Mouse (Mus musculus) granulocyte monocyte progenitor cell, adult 5-6 weeks (primary cell): ENCODE measurements around the gene Afdn. TPM values are rescaled to one million over a fixed set of nuclear protein-coding genes. Genes with fewer than 3 reads are reported as not detected.
"Not testable (repeated sequence)": the region's sequence is repeated elsewhere in the genome, so short reads cannot be mapped to it uniquely, and the experiment has no call there.

Experiments used
- ATAC-seq: replicated peaks from 2 replicates; pipeline ENCODE4 v1.8.0; 2016; ENCODE audit warnings: mild to moderate bottlenecking, moderate TSS enrichment, inconsistent platforms; ENCODE audit not compliant: poor library complexity, severe bottlenecking
- total RNA-seq, 2 experiments: library from RNA; stranded (forward) in 1 of 2; stranded (reverse) in 1 of 2; fragments of 200-712, 200-1000 nt in 1 of 2; fragments of >200 nt in 1 of 2; fragmentation: Nextera tagmentation in 1 of 2; gene quantifications; 2 replicates each; pipeline ENCODE4 v1.2.3; 2014 to 2017

The Afdn gene
- total RNA-seq, 2 experiments from 2014 or later: 2.4 to 3.8 TPM

DNA sequence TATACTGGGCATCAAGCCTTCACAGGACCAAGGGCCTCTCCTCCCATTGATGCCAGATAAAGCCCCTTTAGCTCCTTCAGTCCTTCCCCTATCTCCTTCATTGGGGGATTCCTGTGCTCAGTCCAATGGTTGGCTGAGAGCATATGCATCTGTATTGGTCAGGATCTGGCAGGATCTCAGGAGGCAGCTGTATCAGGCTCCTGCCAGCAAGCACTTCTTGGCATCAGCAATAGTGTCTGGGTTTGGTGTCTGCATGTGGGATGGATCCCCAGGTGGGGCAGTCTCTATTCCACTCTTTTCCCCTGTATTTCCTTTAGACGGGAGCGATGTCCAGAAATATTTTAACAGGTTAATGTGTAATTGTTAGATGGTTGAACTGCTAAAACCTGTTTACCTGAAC, 4.6 kb downstream of the Afdn start:
- ATAC-seq: not testable (repeated sequence)

DNA sequence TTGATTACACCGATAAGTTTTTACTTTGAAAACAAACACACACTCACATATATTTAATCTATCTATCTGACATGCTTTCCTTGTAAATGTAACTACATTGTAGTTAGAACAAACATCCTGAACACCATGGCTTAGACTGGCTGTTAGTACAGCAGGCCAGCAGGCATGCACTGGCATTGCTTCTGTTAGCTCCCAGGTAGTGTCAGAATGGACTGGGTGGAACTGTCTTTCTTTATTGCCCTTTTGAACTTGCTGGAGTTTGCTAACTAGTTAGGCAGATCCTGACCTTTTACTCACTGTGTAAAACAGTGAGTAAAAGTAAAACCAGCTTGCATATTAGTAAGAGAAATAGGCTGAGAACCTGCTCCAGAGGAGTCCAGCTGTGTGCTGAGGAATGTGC, 8.2 kb downstream of the Afdn start:
- ATAC-seq: no peak

DNA sequence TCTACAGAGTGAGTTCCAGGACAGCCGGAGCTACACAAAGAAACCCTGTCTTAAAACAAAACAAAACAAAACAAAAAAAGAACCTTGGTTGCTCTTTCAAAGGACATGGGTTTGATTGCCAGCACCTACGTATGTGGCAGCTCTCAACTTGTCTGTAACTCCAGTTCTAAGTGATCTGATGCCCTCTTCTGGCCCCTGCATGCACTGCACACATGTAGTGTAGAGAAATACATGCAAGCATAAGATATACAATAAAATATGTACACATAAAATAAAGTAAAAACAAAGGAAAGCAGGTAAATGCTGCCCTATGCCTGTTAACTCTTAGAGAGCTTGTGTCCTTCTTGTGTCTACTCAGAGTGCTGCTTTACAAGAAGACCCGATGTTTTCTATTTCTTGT, 8.9 kb downstream of the Afdn start:
- peak; percentile 53; the same call in 1 of the 2 replicates for ATAC-seq

DNA sequence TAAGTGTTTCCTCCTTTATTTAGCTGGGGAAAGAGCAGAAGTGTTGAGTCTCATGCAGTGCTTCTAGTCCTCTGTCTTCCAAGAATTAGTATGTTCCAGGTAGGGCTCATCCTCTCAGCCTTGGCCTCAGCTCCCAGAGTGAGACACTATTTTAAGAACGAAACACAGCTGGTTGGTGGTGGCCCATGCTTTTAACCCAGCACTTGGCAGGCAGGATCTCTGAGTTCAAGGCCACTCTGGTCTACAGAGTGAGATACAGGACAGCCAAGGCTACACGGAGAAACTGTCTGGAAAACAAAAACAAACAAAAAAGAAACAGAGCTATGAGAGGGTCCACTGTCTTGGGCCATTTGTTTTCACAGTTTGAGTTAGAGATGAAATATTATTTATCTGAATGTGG, 17.3 kb downstream of the Afdn start:
- no peak for ATAC-seq

DNA sequence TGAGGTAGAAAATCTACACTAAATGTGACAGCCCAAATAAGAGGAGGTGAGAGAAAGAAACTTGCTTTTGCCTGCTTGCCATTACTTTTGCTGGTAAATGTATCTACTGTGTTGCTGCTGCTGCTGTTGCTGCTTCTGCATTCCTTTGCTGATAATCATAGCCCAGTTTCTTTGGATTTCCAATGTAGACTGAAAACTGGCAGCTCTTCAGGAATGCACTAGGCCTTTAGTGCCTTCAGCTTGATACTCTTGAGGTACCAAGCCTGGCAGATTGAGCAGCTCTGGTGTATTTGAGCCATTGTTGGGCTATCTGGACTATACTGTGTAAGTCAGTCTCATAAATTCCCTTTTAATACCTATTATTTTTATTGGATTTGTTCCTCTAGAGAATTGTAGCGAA, 18.5 kb downstream of the Afdn start:
- no peak for ATAC-seq

DNA sequence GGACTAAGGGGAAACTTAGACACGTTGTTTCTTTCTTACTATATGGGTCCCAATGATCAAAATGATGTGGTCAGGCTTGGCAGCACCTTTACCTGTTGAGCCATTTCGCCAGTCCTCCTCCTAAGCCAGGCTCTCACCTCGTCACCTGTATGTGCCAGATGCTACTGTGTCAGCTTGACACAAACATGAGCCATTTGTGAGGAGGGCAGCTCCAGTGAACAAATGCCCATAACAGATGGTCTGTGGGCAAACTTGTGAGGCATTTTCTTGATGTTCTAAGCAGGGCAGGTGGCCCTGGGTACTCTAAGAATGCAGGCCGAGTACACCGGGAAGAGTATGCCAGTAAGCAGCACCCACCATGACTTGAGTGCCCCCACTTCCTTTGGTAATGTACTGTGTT, 21.6 kb downstream of the Afdn start:
- no peak for ATAC-seq

DNA sequence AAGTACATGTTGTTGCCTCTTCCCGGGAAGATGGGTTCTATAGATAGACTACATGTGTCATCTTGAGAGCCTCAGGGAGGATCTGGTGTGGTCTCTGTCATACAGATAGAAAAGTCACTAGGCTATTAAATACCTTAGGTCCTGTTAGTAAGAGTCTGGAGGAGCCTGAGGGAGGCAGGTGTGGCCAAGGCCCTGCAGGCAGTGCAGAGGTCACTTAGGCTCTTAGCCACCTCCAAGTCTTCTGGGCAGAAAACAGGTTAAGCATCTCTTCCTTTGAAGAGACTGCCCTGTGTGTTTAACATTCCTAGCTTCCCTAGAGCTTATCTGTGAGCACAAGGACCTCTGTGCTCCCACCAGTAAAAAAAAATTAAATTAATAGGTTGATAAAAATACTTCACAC, 23.1 kb downstream of the Afdn start:
- ATAC-seq: no peak

DNA sequence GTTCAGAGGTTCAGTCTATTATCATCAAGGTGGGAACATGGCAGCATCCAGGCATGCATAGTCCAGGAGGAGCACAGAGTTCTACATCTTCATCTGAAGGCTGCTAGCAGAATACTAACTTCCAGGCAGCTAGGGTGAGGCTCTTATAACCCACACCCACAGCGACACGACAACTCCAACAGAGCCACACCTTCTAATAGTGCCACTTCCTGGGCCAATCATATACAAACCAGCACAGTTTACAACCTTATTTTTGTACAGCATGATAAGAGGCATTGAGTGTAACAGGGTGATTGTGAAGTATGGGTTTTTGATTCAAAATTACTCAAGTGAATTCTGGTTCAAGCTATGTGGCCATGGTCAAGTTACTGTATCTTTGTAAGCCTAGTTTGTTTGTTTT, 29.7 kb downstream of the Afdn start:
- ATAC-seq: not testable (repeated sequence)

DNA sequence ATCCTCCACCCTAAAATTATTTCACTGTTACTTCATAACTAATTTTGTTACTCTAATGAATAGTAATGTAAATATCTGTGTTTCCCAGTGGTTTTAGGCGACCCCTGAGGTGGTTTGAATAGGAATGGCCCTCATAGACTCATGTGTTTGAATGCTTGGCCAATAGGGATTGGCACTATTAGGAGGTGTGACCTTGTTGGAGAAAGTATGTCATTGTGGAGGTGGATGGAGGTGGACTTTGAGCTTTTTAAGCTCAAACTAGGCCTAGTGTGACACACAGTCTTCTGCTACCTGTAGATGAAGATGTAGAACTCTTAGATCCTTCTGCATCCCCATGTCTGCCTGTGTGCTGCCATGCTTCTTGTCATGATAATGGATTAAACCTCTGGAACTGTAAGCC, 37.4 kb downstream of the Afdn start:
- no peak for ATAC-seq

DNA sequence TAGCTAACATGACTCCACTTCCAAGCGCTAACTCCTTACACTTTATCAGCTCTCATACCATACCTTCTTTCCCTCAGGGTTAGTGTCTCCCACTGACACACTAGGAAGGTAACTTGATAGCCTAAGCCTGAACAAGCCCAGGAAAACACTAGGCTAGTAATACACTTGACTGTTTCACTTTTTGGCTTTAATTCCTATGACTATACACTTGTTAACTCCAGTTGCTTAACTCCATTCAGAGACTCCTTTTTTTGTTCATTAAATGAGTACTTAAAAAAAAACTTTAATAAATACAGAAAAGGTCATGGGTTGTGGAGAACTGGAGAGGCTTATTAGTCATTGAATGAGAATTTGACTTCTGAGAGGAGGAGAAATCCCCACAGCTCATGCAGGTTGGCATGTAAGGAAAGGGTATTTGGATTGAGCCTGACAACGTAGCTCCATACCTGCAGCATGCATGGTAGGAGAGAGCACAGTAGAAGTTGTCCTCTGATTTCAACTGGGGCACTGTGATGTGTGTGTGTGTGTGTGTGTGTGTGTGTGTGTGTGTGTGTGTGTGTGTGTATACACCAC, 42.6 kb downstream of the Afdn start:
- no peak for ATAC-seq

DNA sequence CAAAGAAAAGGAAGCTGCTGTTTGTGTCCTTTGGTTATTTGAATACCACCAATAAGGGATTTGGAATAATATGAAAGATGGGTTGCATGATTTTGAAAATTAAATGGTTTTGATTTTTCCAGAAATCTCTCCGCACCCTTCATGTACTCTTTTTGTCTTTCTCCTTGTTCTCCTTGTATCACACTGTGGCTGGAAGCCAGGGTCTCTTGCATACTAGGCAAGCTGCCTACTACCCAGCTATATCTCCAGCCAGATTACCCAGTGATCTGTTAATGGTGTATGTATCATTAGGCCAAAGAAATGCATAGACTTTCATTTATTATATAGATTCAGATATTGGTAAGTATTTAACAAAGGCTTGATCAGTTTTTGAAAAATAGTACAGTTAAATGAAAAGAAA, 45.7 kb downstream of the Afdn start:
- ATAC-seq: no peak

DNA sequence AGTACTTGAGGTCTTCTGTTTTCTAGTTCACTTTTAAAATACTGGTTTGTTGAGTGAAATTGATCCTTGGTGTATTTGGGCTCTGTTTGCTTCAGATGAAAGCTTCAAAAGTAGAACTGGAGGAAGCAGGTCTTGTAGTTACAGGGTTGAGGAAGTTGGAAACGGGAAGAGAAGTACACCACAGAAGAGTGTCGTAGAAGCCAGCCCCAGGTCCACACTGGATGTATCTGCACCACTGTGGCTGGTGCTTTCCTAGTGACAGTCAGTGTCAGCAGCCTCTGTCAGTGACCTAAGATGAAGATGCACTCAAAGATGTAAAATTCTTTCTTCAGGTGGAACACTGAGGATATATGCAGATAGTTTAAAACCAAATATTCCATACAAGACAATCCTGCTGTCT, 57.5 kb downstream of the Afdn start:
- peak; percentile 80 for ATAC-seq

DNA sequence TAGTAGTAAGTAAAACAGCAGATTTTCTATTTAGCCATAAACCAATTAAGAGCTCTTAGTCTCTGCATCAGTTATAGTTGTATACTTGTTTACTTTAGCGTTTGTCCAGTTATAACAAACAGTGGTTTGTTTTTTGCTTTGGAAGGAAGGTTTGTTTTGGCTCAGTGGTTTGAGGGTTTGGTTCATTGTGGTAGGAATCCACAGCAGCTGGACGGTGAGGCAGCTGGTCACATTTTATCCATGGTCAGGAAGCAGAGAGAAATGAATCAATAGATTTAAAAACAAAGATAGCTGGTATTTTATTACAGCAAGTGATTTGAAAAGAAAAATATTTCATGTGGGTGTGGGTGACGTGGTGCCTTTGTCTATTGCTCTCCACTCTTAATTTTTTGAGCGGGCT, 59.0 kb downstream of the Afdn start:
- no peak for ATAC-seq

DNA sequence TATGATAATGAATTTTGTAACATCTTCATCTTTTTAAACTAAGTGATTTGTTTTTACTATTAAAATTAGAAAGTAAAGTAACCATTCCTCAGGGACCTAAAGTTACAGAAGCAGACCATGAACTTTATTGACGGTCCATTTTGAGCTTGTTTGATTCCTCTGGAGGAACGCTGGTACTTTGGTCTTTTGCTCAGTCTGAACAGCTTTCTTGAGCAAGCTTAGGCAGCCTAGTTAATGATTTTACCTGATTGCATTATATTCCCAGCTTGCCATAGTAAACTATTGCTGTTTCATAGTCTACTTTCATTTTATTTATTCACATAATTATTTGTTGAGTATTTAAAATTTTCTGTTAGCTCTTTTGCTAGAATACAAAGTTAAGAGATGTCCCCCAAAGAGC, 60.3 kb downstream of the Afdn start:
- ATAC-seq: no peak

DNA sequence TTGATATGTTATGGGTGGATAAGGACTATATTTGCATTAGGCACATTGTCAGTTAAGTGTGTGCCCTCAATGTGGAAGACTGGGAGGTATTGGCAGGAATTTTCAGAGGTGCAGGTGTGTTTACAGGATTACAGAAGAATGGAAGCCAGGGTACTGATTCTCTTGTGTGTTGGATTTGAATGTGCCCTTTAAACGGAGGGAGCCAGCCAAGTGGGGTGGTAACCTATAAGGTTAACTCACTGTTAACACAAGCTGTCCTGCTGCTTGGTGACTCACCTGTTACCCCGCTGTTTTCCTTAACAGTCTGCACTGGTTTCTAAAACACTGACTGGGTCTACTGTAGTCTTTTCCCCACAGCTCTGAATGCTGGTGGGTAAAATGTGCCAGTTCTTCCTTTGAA, 65.1 kb downstream of the Afdn start:
- ATAC-seq: no peak

DNA sequence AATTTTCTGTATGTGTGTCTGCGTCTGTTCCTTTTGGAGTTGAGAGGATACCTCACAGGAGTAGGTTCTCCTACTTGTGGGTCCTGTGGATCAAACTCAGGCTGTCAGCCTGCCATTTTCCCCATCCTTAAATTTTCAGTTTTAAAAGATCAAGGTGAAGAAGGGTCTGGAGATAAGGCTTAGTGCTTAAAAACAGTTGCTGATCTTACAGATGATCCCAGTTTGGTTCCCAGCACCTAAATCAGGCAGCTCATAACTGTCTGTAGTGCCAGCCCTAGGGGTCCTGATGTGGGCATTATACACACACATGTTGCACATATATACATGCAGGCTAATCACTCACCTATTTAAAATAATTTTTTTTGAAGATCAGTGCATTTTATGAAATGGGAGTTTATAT, 69.9 kb downstream of the Afdn start:
- ATAC-seq: no peak

DNA sequence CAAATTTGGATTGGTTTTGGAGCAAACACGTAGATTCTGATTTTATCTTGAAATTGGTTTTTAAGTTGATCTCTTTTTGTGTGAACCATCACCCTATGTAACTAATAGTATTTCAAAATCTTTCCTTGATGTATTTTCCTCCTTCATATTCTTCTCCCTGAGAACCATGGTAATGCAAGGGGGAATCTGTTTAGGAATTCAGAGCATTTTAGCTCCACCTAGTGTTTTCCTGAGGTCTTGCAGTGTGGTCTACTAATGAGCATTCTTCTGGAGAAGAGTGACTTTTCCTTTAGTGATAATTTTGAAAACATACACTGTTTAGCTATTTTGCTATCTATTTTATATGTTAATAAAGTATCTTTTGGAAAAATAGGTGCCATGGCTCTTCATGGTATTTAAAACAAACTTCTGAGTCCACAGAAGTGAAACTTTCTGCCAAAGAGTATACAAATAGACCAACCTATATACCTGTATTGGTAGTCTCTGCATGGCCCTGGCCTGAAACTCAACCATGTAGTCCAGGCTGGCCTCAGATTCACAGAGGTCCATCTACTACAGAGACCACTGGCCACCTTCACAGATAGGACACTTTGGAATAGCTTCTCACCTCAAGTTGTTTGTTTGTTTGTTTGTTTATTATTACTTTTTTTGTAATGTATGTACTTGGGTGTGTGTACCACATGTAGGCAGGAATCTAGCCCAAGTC, 70.5 kb downstream of the Afdn start:
- no peak; the same call in 1 of the 2 replicates for ATAC-seq

DNA sequence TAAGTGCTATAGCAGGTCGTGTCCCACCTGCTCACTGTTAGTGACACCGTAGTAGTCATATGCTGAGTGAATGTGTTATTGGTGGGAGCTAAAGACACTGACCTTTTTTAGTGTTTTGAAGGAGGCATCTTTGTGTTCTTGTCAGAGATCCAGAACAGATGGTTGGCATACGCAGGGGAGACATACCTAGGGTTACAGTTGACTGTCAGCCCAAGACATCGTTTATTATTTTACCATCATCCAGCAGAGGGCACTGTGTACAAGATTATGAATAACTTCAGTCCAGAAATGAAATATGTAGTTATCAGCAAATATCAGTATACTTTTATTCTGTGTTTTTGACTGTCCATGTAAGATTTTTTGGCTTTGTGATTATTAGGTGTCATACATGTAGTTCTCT, 75.5 kb downstream of the Afdn start:
- peak; percentile 59; the same call in 1 of the 2 replicates for ATAC-seq

DNA sequence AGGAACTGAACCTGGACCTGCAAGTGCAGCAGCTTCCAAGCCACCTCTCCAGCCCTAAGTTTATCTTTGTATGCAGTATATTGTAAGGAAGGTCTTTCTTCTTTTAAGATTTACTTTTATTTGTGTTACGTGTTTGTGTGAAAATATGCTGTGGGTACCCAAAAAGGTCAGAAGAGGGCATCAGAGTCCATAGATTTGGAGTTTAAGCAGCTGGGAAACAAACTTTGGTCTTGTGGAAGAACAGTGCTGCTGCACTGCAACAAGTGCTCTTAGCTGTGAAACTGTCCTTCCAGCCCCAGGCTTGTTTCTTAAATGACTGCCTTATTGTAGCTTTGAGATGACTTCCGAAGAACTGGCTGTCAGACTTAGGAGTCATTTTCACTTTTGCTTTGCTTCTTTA, 89.8 kb downstream of the Afdn start:
- ATAC-seq: peak; percentile 56

DNA sequence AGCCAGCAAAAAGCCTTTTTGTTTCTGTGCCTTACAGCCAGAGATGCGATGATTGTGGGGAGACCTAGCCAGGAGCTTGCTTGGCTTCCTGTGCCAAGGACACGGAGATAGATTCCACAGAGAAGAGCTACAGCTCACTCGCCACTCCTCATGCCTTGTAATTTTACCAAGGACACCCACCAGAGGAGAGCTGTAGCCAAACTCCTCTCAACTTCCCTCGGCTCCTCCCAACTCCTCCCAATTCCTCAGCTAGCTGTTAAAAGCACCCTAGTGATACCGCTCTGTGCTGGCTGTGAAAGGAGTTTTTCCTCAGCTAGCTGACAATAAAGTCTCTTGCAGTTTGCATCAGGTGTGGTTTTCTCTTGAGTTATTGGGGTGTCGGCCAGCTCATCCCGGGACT, 93.5 kb downstream of the Afdn start:
- ATAC-seq: not testable (repeated sequence)

DNA sequence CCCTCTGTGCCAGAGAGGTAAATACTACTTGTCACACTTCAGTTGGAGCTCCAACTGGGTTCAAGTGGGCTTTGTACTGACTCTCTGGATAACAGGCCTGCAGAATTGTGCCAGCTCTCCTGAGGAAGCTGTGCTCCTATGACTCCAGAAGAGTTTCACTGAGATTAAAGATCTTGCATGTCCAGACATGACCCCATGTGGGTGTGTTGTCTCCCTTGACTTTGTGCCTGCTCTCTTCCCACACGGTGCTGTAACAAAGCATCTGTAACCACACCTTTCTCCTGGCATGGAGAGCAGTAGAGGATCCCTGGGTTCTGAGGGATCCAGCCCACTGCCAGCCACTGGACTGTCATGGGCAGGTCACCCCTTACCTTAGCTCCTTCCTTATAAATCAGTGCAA, 95.1 kb downstream of the Afdn start:
- no peak for ATAC-seq

DNA sequence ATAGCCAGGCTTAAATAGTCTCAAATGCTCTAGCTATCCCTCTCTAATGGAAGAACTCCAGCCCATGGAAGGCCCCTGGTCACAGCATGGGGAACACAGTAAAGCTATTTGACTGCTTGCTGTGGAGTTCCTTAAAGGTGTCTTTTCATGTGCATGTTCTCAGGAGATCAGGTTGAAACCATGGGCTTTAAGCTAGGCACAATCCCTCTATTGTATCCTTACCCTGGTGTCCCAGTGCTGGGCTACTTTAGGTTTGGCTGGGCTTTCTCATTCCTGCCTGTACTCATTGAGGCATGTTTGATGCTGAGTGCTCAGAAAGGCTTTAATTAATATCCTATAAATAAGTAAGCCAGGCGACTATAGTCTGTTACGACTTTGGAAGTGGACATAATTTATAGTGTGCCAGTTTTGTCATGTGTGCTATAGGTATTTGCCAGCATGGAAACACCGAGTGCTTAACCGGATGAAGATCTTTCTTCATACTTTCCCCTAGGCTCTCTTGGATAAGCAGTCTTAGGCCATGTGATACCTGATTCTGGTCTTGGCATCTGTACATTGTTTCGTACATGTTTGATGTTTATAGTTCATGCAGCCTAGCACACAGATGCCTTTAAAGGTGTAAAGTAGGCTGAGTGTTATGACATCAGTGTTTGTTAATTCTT, 96.2 kb downstream of the Afdn start:
- no peak for ATAC-seq
